Mouse (Mus musculus) Patski (cell line): ENCODE measurements at regions not wholly inside any gene's neighbourhood (a gene's known extent, or its start where the extent isn't known, plus 50 kb on each side); places are given as distances from the start of the nearest gene placed in this dataset.

Source experiments
- ATAC-seq: fragments of 100-300 bp; one replicate; pipeline ENCODE4 v1.8.0; 2021
- CTCF ChIA-PET: fragments of 350-600 bp; sonication (Branson Sonifier 250); formaldehyde crosslinking; loops from one replicate; lab custom pipeline; 2022; ENCODE audit warnings: inconsistent platforms; lab: Charles Lee
- POLR2A ChIA-PET: fragments of 350-600 bp; sonication (Branson Sonifier 250); formaldehyde crosslinking; loops from one replicate; lab custom pipeline; 2022; ENCODE audit warnings: antibody characterized with exemption, inconsistent platforms; lab: Charles Lee
- DNase-seq: peaks from one replicate; pipeline ENCODE4 v3.0.0-alpha.2; 2011; ENCODE audit warnings: low read depth, low spot score
- H3K27me3 ChIP-seq: fragments of 371-371 bp; one replicate; pipeline ENCODE4 v1.5.1; 2021
- CTCF ChIP-seq: fragments of 100-300 bp; IDR thresholded peaks from one replicate; pipeline ENCODE4 v1.5.1; 2021
- in situ Hi-C: fragments of 300-500 bp; cut with MboI; formaldehyde crosslinking; loops from 3 replicates; pipeline ENCODE4 v1.11.1; 2018; ENCODE audit warnings: low pct_unique_long_range_greater_than_20kb, mixed read lengths

- no peak for TF ChIP-seq CTCF
- DNase-seq, result peak; percentile 54
- peak; percentile 98 for ATAC-seq
- POLR2A ChIA-PET, result no interaction called here
- in situ Hi-C loops, result no loop called here
- CTCF ChIA-PET, result no interaction called here
- no peaks in the 10 kb centered on the region for H3K27me3 ChIP-seq
Measured at GRCm38 (mm10) chr4:31403976-31404375, 559.9 kb upstream of the Map3k7 start.

DNA sequence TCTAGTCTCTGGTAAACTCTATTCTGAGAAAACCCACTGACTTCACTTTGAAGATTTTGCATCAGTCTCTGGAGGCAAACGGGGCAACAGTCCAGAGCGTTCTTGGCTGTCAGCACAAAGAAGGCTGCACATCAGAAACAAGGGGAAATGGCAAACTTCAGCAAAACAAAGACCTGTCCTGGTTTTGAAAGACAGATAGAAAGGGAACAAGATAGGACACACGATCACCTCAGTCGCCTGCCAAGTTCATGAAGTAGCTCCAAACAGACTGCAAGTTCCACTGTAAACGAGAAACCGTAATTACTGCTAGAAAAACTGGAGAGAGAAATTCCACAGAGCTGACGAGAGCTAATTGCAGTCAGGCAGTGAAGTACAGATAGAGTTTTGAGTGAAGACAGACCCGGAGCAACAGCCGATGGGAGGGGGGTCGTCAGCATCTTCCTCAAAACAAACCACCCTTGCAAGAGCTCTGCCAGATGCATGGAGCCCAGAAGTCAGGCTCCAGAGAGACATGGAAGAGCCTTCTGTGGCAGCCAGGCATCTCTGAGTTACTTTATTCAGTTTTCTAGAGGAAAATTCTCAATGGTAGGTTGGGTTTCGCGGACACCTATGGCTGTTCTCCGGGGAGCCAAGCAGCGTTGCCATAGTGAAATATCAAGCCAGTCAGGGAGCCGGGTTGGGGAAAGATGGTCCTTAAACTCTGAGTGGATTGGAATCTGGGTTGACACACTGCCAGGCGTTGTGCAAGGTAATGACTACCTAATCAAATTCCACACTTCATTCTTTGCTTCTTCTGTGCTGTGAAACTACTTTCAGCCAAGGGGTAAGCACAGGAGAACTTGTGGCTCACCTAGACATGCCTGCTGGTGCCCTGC is 558.8 kb upstream of the Map3k7 start:
- POLR2A ChIA-PET, result interaction anchor here (0.9 kb wide), 1 partner anchor 10 kb away, joined by 3 read pairs; no protein-coding TSS in a partner anchor
- no peak for DNase-seq
- H3K27me3 ChIP-seq, result no peaks in the 10 kb centered on the region
- ATAC-seq, result no peak
- in situ Hi-C loops, result no loop called here
- no peak for TF ChIP-seq CTCF
- CTCF ChIA-PET, result interaction anchor here (0.8 to 1.9 kb wide), 2 partner anchors 14 to 520 kb away, joined by 3 to 5 read pairs; no protein-coding TSS in a partner anchor

- ATAC-seq, result no peak
- in situ Hi-C loops, result no loop called here
- DNase-seq, result no peak
- ChIA-PET CTCF (no interaction called here), POLR2A (no interaction called here)
- TF ChIP-seq CTCF, result no peak
- no peaks in the 10 kb centered on the region for H3K27me3 ChIP-seq
Measured at GRCm38 (mm10) chr4:31410157-31410556, 553.7 kb upstream of the Map3k7 start.

DNA sequence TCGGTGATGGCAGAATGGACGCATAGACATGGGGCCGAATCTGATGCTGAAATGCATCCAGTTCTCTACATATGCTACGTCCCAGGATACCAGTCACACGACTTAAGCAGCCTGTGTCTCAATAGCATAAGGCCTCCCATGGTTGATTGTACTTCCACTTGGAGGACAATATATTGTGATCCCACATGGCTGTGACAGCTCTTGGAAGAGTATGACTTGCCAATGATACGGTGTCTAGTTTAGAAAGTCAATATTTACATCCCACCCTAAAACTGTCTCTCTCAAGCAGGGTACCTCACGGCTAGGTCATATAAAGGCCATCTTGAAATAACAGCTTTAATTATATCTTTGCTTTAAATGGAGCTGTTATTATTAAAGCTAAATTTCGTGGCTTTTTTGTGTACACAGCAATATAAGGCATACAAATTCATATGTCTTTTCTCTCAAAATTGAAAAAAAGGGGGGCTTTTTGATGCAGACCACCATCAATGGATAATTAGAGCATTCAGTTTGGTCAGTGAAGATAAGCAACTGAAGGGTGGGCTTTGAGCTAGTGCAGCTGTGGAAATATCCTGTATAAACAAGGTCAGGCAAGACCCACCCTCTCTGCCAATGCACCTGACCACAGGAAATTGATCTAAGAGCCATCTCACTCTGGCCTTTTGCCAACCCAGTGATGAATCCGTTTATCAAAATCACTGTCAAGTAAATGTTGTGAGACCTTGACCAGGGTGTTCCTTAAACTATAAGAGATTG is 551.9 kb upstream of the Map3k7 start:
- ChIA-PET CTCF (interaction anchor here (1.0 to 1.1 kb wide), 2 partner anchors 19 to 151 kb away, joined by 3 read pairs; no protein-coding TSS in a partner anchor), POLR2A (no interaction called here)
- ATAC-seq, result no peak

DNA sequence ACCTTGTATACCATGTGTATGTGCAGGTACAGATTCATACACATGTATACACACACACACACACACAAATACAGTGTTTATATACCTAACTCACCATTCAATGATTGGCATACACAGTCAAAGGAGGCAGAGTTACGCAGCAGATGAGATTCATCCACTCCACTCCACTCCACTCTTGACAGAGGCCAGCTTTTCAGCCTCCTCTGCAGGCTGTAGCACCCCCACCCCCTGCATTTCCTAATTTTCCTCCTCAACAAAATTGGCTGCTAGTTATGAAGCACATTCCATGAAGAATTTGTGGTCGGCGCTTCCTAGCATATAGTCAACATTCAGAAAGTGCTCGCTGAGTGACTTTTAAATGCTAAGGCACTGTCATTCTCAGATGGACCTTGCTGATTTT is 546.7 kb upstream of the Map3k7 start:
- ATAC-seq, result no peak
- TF ChIP-seq CTCF, result no peak
- ChIA-PET CTCF (interaction anchor here (1.3 kb wide), 1 partner anchor 21 kb away, joined by 3 read pairs; no protein-coding TSS in a partner anchor), POLR2A (no interaction called here)
- DNase-seq, result no peak
- H3K27me3 ChIP-seq, result no peaks in the 10 kb centered on the region
- in situ Hi-C loops, result no loop called here

More for the DNA sequence above, 551.9 kb upstream of the Map3k7 start:
- no peaks in the 10 kb centered on the region for H3K27me3 ChIP-seq
- in situ Hi-C loops, result no loop called here
- no peak for TF ChIP-seq CTCF
- no peak for DNase-seq

DNA sequence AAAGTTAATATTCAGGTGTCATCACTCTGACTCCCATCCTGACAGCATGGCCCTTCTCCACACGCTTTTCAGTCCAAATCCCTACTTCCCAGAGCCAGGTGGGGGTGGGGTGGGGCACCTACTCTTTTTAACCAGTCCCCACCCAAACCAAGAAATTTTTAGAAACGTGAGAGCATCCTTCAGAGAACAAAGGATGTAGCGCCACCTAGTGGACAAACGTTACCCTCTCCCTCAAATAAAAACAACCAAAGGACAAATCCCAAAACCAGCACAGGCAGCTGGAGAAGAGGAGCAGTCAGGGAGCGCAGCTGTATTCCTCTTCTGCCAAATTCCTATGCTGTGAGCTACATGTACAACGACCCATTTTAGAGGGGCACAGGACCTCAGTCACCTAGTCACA is 544.7 kb upstream of the Map3k7 start:
- in situ Hi-C loops, result no loop called here
- peak; percentile 61 for TF ChIP-seq CTCF
- ATAC-seq, result peak; percentile 60

DNA sequence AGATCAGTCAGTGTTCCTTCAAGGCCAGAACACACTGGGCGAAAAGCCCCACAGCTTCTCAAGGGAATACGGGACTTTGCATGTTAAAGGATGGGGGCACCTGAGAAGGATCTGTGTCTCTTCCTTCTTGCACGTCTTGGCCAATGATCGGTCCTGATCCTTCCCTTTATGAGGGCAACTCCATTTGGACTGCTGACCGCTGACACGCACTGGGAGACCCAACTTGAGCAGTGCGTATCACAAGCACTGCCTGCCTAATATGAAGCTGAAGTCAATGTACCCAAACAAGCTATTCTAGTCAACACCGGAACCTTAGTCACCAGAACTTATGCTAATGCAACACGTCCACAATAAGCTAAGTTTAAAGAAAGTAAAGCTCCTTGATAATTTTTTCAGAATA is 543.7 kb upstream of the Map3k7 start:
- no peak for ATAC-seq
- in situ Hi-C loops, result loop anchor here (10.0 kb wide), 1 partner anchor 505 kb away; no protein-coding TSS in a partner anchor
- no peak for TF ChIP-seq CTCF
- no peak for DNase-seq
- CTCF ChIA-PET, result interaction anchor here (1.5 kb wide), 1 partner anchor 18 kb away, joined by 3 read pairs; no protein-coding TSS in a partner anchor
- H3K27me3 ChIP-seq, result no peaks in the 10 kb centered on the region
- POLR2A ChIA-PET, result no interaction called here

More for the DNA sequence above, 544.7 kb upstream of the Map3k7 start:
- no peaks in the 10 kb centered on the region for H3K27me3 ChIP-seq
- no peak for DNase-seq
- POLR2A ChIA-PET, result no interaction called here
- CTCF ChIA-PET, result interaction anchor here (0.9 to 1.3 kb wide), 3 partner anchors 10 to 99 kb away, joined by 3 to 5 read pairs (median 4); no protein-coding TSS in a partner anchor

DNA sequence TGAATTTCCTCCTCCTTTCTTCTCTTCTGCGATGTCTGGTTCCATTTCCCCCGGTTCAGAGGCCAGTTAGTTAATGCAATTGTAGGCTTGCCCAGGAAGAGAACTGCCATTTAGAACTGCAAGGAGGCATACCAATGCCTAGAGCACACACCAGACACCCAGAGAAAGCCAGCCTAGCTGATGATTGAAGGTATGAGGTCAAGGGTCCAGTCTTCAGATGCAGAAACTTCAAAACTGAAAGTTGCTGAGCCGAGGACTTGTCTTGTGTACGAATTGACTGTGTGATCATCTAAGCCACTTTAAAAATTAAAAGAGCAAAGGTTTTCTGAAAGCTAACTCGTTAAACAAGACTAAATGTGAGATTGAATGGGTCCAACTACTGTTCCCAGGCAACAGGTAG is 542.5 kb upstream of the Map3k7 start:
- ATAC-seq (no peak), DNase-seq (no peak)
- ChIA-PET CTCF (interaction anchor here (0.7 to 1.5 kb wide), 2 partner anchors 19 to 79 kb away, joined by 3 read pairs; no protein-coding TSS in a partner anchor), POLR2A (no interaction called here)
- H3K27me3 ChIP-seq, result no peaks in the 10 kb centered on the region
- in situ Hi-C loops, result loop anchor here (10.0 kb wide), 1 partner anchor 503 kb away; no protein-coding TSS in a partner anchor
- TF ChIP-seq CTCF, result no peak

DNA sequence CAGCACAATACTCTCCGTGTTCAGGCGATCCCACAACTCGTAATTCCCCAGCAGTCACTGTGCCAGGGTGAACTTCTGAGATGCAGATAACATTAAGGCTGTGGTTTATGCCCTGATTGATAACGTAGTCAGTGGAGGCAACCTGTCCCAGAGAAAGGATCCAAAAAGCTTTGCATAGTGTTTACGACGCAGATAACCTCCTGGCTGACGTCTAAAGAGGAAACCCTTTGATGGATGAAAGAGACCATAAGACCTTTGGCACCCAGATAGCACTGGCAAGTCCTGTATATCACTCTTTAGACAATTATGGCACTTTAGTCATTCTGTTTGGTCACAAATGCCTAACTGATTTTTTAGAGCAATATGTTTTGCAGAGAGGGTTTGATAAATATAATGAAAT is 538.8 kb upstream of the Map3k7 start:
- DNase-seq (no peak), ATAC-seq (no peak)
- ChIA-PET CTCF (no interaction called here), POLR2A (no interaction called here)
- no peaks in the 10 kb centered on the region for H3K27me3 ChIP-seq
- TF ChIP-seq CTCF, result no peak
- in situ Hi-C loops, result loop anchor here (10.0 kb wide), 1 partner anchor 500 kb away; no protein-coding TSS in a partner anchor

DNA sequence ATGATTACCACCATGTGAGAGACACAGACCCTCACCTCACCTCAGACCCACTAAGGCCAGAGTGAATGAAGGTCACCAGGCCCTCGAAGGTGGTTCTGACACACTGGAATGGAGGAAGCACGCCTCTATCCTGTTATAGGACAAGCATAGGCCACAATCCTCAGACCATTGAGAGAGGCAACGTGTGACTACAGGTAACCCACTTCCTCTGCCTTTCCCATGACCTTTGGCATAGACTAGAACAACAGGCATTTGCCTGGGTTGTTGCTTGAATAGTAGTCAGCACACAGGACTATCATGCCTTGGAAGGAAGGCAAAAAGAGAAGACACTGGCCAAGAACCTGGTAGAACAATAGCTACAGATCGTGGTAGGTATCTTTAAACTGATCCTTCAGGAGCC is 538.2 kb upstream of the Map3k7 start:
- no peak for TF ChIP-seq CTCF
- DNase-seq, result no peak
- ChIA-PET CTCF (no interaction called here), POLR2A (interaction anchor here (0.6 kb wide), 1 partner anchor 478 kb away, joined by 3 read pairs; no protein-coding TSS in a partner anchor)
- no peak for ATAC-seq
- in situ Hi-C loops, result loop anchor here (10.0 kb wide), 1 partner anchor 499 kb away; no protein-coding TSS in a partner anchor
- no peaks in the 10 kb centered on the region for H3K27me3 ChIP-seq
